Mouse (Mus musculus) adrenal gland, postnatal 14 days (tissue): ENCODE data around the gene Runx1. TPM values are rescaled to one million over a fixed set of nuclear protein-coding genes. Genes with fewer than 3 reads are reported as not detected.

ENCODE experiments used
- DNase-seq: peaks from one replicate; pipeline ENCODE4 v3.0.0; 2021; ENCODE audit warnings: mixed read lengths
- total RNA-seq: library from RNA; stranded (reverse); gene quantifications from 2 replicates; pipeline ENCODE4 v1.2.3, GENCODE M21; 2021

The Runx1 gene
- total RNA-seq, 1 experiment from 2014 or later: 4.7 TPM

GRCm38 (mm10) chr16:92793741-92794140, 32.2 kb downstream of the Runx1 start:
- DNase-seq: no peak

DNA sequence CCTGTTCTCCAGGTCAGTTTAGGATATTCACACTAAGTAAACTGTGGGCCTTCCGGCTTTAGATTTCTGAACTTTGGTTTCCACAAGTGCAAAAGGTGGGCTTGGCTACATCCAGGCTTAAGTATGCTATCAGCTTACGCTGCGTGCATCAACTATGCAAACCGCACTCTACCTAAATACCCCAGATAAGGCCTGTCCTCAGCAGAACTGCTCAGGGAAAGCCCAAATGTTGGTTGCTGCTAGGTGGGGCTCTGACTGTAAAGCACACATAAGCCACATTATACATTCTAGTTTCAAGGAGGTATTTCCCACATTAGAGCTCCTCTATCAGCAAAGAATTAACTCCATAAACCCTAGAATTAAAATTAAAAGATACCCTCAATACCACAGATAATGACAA, 33.0 kb downstream of the Runx1 start:
- no peak for DNase-seq

- DNase-seq: no peak
Measured at GRCm38 (mm10) chr16:92790601-92791000, 35.3 kb downstream of the Runx1 start.

DNA sequence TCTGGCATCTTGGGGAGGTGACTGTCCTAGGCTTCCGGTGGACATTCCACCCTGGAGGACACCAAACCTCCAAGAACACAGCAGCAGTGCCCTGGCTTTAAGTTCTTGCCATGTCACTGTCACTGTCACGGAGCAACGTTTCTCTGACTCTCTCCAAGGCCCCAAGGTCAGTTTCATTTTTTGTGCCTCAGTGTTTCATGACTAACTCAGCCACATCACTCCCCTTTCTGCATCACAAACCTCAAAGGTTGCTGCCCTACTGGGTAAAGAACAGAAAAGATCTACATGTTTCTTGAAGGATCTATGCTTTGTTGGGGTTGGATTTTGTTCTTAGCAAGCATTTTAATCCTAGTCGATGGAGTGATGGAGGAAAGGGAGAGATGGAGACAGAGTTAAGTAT, 36.1 kb downstream of the Runx1 start:
- DNase-seq: no peak

GRCm38 (mm10) chr16:92788446-92788845, 37.5 kb downstream of the Runx1 start:
- DNase-seq: no peak

GRCm38 (mm10) chr16:92786883-92787321, 39.0 kb downstream of the Runx1 start:
- no peak for DNase-seq

- DNase-seq: no peak
Measured at GRCm38 (mm10) chr16:92786276-92786882, 39.6 kb downstream of the Runx1 start.

DNA sequence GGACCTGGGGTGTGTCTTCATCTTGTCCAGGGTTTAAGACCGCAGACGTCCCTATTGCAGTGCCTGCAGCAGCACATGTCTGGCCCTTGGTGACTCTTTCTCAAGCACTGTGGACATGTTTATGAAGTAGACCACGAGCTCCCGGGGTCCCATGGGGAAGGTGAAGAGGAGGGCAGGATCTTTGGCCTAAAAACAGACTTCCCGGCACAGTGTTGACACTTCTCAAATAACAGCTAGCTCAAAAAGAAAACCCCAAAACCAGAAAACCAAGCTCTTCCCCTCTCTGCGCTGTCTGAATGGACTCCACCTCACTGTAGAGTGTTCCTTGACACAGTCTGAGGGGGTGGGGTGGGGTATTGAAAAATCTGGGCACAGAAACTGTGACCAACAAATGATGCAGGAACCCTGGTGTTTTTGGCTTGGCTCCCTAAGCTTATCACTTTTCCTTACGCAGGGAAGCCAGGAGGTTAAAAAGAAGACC, 42.3 kb downstream of the Runx1 start:
- peak; percentile 23 for DNase-seq

GRCm38 (mm10) chr16:92782408-92782807, 43.5 kb downstream of the Runx1 start:
- no peak for DNase-seq

DNA sequence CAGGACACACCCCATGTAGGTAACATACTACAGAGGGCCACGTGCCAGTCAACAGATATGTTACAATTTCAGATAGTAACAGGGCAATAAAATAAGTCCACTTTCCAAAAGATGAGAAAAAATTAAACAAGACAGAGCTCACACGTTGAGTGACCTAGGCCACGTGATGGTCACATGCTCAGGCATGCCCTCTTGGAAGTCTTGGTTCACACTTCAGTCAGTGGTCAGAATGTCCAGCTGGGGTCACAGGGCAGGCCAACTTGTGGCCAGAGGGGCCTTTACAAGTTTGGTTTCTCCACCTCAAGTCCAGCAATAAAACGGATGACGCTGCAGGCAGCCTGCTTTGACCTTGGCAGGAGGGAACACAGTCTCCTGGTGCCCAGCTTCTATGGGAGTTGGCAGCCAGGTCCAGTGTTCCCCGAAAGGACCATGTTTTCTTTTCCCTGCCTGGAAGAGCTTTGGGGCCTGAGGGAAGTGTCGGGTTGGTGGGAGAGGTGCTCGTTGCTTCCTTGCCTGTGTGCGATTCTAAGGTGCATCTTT, 46.0 kb downstream of the Runx1 start:
- DNase-seq: peak; percentile 21

DNA sequence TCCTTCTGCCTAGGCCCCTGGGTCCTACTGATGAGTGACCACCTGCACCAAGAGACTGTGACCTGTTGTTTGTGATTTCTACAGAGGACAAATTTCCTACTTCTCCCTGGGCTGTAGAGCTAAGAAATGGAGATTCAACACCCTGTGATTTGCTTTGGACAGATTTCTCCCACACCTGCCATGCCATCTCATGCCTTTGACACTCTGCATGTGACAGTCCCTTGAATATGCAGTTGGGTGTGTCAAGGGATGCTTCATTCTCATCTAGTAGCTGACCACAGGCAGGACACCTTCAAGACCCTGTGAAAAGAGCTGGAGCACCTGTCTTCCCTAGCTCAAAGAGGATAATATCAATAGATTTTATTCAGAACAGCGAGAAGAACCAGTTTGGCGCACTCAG, 46.8 kb downstream of the Runx1 start:
- DNase-seq: no peak

GRCm38 (mm10) chr16:92778096-92778780, 47.7 kb downstream of the Runx1 start:
- DNase-seq: no peak

DNA sequence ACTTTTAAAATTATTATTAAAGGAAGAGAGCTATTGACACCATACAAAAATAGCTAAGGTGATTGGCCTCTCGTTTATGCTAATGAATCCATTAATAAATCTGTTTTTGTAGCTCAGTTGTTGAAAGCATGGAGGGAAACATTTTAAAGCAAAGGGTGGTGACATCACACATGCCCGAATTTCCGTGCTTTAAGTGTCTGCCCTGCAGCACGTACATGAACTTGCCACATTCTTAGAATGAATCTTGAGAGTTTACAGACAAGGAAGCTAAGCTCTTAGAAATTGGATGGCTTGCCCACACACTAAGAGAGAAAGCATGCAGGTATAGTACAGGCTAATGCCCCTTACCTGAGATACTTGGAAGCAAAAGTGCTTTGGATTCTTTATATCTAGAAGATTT, 58.1 kb downstream of the Runx1 start:
- no peak for DNase-seq

GRCm38 (mm10) chr16:92767423-92767822, 58.5 kb downstream of the Runx1 start:
- DNase-seq: no peak

- no peak for DNase-seq
Measured at GRCm38 (mm10) chr16:92764741-92765396, 61.1 kb downstream of the Runx1 start.

DNA sequence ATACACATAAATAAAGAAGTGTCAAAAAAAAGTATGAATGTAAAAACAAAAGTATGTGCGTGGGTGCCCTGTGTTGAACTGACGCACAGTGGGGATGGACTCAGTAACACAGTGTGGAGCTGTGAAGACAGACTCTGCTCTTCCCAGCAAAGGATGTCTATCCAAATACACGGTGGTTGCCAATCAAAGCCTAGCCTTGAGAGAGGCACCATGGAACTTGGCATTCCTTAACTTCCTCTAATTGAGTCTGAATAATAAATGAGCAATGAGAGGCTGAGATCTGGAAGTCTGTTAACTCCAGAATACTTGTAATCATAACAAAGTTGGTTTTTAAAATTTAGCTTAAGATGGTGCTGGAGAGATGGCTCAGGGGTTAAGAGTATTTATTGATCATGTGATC, 62.3 kb downstream of the Runx1 start:
- DNase-seq: no peak

DNA sequence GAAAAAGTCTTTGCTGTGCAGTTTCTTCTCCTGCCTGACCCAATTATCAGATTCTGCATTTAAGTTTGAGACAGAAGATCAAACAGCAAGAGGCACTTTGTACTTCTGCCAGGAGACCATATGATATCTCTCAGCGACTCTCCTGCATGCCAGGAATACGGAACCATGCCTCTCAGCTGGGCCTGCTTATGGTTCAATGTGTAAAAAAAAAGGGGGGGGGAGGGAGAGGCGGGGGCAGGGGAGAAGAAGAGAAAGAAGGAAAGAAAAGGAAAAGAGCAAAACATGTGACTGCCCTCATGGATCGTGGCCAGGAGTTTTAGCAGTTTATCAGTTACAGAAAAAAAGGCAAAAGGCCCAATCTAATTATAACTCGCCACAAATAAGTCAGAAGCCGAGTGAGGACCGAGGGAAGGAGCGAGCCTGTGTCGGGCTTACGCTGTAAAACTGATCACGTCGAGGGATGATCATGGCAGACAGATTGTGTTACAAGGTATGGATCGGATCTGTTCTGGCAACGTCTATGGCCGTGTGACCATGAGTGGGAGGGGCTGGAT, 63.9 kb downstream of the Runx1 start:
- DNase-seq: peak; percentile 28

GRCm38 (mm10) chr16:92760091-92760490, 65.9 kb downstream of the Runx1 start:
- no peak for DNase-seq

DNA sequence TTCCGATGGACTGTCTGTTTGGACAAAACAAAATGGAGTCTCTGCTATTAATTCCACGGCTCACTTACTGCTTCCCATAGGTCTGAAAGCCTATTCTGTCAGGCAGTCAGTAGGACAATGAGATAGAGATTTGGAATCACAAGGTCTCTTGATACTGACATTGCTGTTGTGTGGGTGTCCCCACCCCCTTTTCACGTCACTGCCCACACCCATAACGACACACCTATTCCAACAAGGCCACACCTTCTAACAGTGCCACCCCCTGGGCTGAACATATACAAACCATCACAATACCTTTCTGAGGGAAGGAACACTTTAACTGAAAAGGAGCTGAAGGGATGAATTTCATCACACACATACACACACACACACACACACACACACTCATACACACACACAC, 68.4 kb downstream of the Runx1 start:
- DNase-seq: no peak

- no peak for DNase-seq
Measured at GRCm38 (mm10) chr16:92753944-92754343, 72.0 kb downstream of the Runx1 start.

DNA sequence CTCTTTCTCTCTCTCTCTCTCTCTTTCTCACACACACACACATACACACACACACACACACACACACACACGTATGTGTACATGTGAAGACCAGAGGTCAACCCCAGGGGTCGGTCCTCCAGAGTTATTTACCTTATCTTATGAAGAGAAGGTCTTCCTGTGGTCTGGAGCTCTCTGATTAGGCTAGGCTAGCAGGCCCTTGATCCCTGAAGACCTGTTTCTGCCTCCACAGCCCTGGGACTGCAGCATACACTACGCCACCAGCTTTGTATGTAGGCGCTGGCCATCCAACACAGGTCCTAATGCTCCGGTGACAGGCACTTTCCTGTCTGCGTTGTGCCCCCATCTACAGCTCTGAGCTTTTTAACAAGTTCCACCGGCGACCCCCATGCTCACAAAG, 72.8 kb downstream of the Runx1 start:
- DNase-seq: no peak

DNA sequence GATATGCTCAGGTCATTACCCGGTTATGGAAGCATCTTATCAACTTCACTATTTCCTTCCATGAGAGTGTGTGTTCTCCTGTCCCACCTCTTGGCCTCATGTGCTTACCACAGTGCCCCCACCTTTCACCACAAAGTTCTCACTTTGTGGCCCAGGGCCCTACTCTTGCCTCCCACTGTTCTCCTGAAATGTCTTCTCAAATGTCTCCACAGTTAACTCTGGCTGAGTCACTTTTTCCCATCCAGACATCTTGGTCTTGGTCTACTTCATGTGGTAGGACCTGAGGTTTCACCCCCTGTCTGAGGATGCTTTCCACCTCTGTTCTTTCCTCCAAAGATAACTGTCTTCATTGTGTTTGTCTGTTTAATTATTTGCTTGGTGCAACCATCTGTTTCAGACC, 77.7 kb downstream of the Runx1 start:
- no peak for DNase-seq

DNA sequence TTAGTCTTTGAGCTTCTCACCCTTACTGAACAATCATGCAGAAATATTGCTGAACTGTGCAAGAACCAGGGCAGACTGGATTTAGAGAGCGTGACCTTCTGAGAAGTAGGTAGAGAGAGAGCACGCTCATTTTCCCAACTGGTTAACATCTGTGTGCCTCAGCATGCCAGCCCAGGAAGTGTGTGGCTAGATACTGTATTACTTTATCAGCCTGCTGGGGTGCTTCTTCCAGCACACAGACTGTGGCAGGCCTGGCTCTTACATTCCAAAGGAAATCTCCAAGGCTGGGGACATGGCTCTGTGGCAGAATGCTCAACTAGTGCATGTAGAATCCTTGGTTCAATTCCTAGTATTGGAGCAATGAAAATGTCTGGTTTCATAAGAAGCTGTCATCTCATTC, 78.9 kb downstream of the Runx1 start:
- DNase-seq: no peak
